Mouse (Mus musculus) liver, embryonic 14.5 days (tissue): ENCODE measurements around the gene Hist2h2ab.

ENCODE experiments used
- CTCF ChIP-seq: IDR thresholded peaks from 2 replicates; pipeline ENCODE4 v1.5.1; 2016; ENCODE audit warnings: antibody characterized with exemption, low read depth, control low read depth
- EP300 ChIP-seq: IDR thresholded peaks from 2 replicates; pipeline ENCODE4 v1.6.1; 2016; ENCODE audit warnings: antibody characterized with exemption, low read depth

- no peak for TF ChIP-seq EP300
- no peak for TF ChIP-seq CTCF
Observed at GRCm38 (mm10) chr3:96171583-96172196, 48.0 kb upstream of the Hist2h2ab start.
